Mouse (Mus musculus): ENCODE measurements around the gene Ppp1r3c. TPM values are rescaled to one million over a fixed set of nuclear protein-coding genes. Genes with fewer than 3 reads are reported as not detected.

Gene Ppp1r3c
- polyA plus RNA-seq, 1 experiment from 2014 or later = 0.07 TPM

Other genes with a start within 250 kb of the Ppp1r3c start
- gene Hectd2, start 182.0 kb downstream of the Ppp1r3c start, polyA plus RNA-seq (2018) = 0.22 to 0.38 TPM (median 0.24 TPM) in 3 replicates
- 59.3 to 62.3 TPM (median 62.1 TPM) in 3 replicates for gene Tnks2, start 97.6 kb upstream of the Ppp1r3c start, polyA plus RNA-seq (2018)
- 3.0 to 4.6 TPM (median 3.6 TPM) in 3 replicates for gene Fgfbp3, start 183.0 kb upstream of the Ppp1r3c start, polyA plus RNA-seq (2018)
- 25.6 to 27.0 TPM (median 25.6 TPM) in 3 replicates for gene Btaf1, start 189.4 kb upstream of the Ppp1r3c start, polyA plus RNA-seq (2018)

Measured in macrophage (primary cell).